Mouse (Mus musculus) MEL (cell line): ENCODE data around the gene Cct3. TPM values are rescaled to one million over a fixed set of nuclear protein-coding genes. Genes with fewer than 3 reads are reported as not detected.
"Not testable (repeated sequence)": the region's sequence is repeated elsewhere in the genome, so short reads cannot be mapped to it uniquely, and the experiment has no call there.

Experiments used
- DNase-seq: peaks from one replicate; pipeline ENCODE4 v3.0.0; 2011; ENCODE audit warnings: low read depth, low spot score
- H3K27ac ChIP-seq: 2 replicates; pipeline ENCODE4 v1.5.1; 2012; ENCODE audit warnings: low read depth, mild to moderate bottlenecking, control low read depth, low read length, moderate library complexity; ENCODE audit not compliant: control insufficient read depth
- H3K27me3 ChIP-seq, 2 experiments: fragments of 150-350 bp in 1 of 2; sonication (generic) in 1 of 2; 2 replicates each; pipeline ENCODE4 v1.6.1; 2012; ENCODE audit warnings: low read length in 2 of 2, mild to moderate bottlenecking in 2 of 2, improper control_type of control experiment in 1 of 2, moderate library complexity in 1 of 2; ENCODE audit not compliant: insufficient read depth in 2 of 2, control insufficient read depth in 1 of 2
- H3K36me3 ChIP-seq, 2 experiments: 2 replicates each; pipeline ENCODE4 v1.6.1; 2012 to 2014; ENCODE audit warnings: low read length in 2 of 2, improper control_type of control experiment in 1 of 2, inconsistent platforms in 1 of 2, mild to moderate bottlenecking in 1 of 2; ENCODE audit not compliant: insufficient read depth in 2 of 2, control insufficient read depth in 1 of 2
- H3K4me1 ChIP-seq, 2 experiments: fragments of 150-350 bp in 1 of 2; sonication (generic) in 1 of 2; 2 replicates each; pipeline ENCODE4 v1.6.1; 2012; ENCODE audit warnings: low read length in 2 of 2, improper control_type of control experiment in 1 of 2, mild to moderate bottlenecking in 1 of 2; ENCODE audit not compliant: insufficient read depth in 2 of 2, control insufficient read depth in 1 of 2
- H3K4me3 ChIP-seq, 2 experiments: fragments of 150-350 bp in 1 of 2; sonication (generic) in 1 of 2; 2 replicates each; pipeline ENCODE4 v1.5.1; 2012; ENCODE audit warnings: low read depth in 2 of 2, low read length in 2 of 2, mild to moderate bottlenecking in 2 of 2, moderate library complexity in 2 of 2, control low read depth in 1 of 2, improper control_type of control experiment in 1 of 2; ENCODE audit not compliant: control insufficient read depth in 1 of 2, insufficient read depth in 1 of 2
- H3K79me2 ChIP-seq: 2 replicates; pipeline ENCODE4 v1.6.1; 2012; ENCODE audit warnings: mild to moderate bottlenecking, low read length, moderate library complexity; ENCODE audit not compliant: control insufficient read depth, poor library complexity, insufficient read depth
- H3K9ac ChIP-seq: 2 replicates; pipeline ENCODE4 v1.6.1; 2012; ENCODE audit warnings: low read depth, mild to moderate bottlenecking, control low read depth, low read length, moderate library complexity; ENCODE audit not compliant: control insufficient read depth, poor library complexity, severe bottlenecking
- H3K9me3 ChIP-seq: fragments of 150-350 bp; sonication (generic); replicated peaks from 2 replicates; pipeline ENCODE4 v1.6.1; 2012; ENCODE audit warnings: mild to moderate bottlenecking, low read length, improper control_type of control experiment, moderate library complexity; ENCODE audit not compliant: insufficient read depth
- BHLHE40 ChIP-seq: IDR thresholded peaks from 2 replicates; pipeline ENCODE4 v1.6.1; 2012; ENCODE audit warnings: low read depth, mild to moderate bottlenecking, inconsistent platforms, low read length, improper control_type of control experiment, borderline replicate concordance
- CTCF ChIP-seq, 3 experiments: IDR thresholded peaks in 2 of 3; conservative IDR thresholded peaks in 1 of 3; 2 replicates each; pipeline ENCODE4 v1.5.1; 2011 to 2012; ENCODE audit warnings: low read length in 3 of 3, low read depth in 2 of 3, mild to moderate bottlenecking in 2 of 3, improper control_type of control experiment in 1 of 3, inconsistent platforms in 1 of 3, mixed read lengths in 1 of 3, moderate library complexity in 1 of 3; ENCODE audit not compliant: control insufficient read depth in 1 of 3, insufficient read depth in 1 of 3, poor library complexity in 1 of 3, severe bottlenecking in 1 of 3
- GABPA ChIP-seq: IDR thresholded peaks from 2 replicates; pipeline ENCODE4 v1.6.1; 2012; ENCODE audit warnings: low read depth, mild to moderate bottlenecking, inconsistent platforms, low read length, improper control_type of control experiment, moderate library complexity
- GATA1 ChIP-seq: IDR thresholded peaks from 2 replicates; pipeline ENCODE4 v1.6.1; 2011; ENCODE audit warnings: low read depth, low read length, improper control_type of control experiment
- KAT2A ChIP-seq: conservative IDR thresholded peaks from 2 replicates; pipeline ENCODE4 v1.6.1; 2012; ENCODE audit warnings: low read depth, low read length, improper control_type of control experiment, inconsistent platforms
- MAFK ChIP-seq: IDR thresholded peaks from 2 replicates; pipeline ENCODE4 v1.6.1; 2011; ENCODE audit warnings: low read depth, mild to moderate bottlenecking, low read length, improper control_type of control experiment, borderline replicate concordance
- MAZ ChIP-seq: IDR thresholded peaks from 2 replicates; pipeline ENCODE4 v1.6.1; 2012; ENCODE audit warnings: low read depth, mild to moderate bottlenecking, inconsistent platforms, low read length, improper control_type of control experiment
- MXI1 ChIP-seq: IDR thresholded peaks from 2 replicates; pipeline ENCODE4 v1.6.1; 2011; ENCODE audit warnings: mild to moderate bottlenecking, low read depth, low read length, improper control_type of control experiment
- MYB ChIP-seq: IDR thresholded peaks from 2 replicates; pipeline ENCODE4 v1.6.1; 2011; ENCODE audit warnings: mild to moderate bottlenecking, low read depth, low read length, improper control_type of control experiment
- NRF1 ChIP-seq: IDR thresholded peaks from 2 replicates; pipeline ENCODE4 v1.6.1; 2014; ENCODE audit warnings: low read depth, mild to moderate bottlenecking, inconsistent platforms, low read length, improper control_type of control experiment, moderate library complexity; ENCODE audit not compliant: poor library complexity, insufficient read depth, severe bottlenecking
- POLR2AphosphoS2 ChIP-seq: IDR thresholded peaks from 2 replicates; pipeline ENCODE4 v1.6.1; 2011; ENCODE audit warnings: low read length, improper control_type of control experiment
- RAD21 ChIP-seq: IDR thresholded peaks from 2 replicates; pipeline ENCODE4 v1.6.1; 2011; ENCODE audit warnings: mild to moderate bottlenecking, low read depth, low read length, improper control_type of control experiment
- RCOR1 ChIP-seq: IDR thresholded peaks from 2 replicates; pipeline ENCODE4 v1.6.1; 2012; ENCODE audit warnings: low read depth, mild to moderate bottlenecking, inconsistent platforms, low read length, improper control_type of control experiment
- SIN3A ChIP-seq: IDR thresholded peaks from 2 replicates; pipeline ENCODE4 v1.6.1; 2012; ENCODE audit warnings: low read length, improper control_type of control experiment, inconsistent platforms
- TAL1 ChIP-seq: IDR thresholded peaks from 2 replicates; pipeline ENCODE4 v1.6.1; 2012; ENCODE audit warnings: mild to moderate bottlenecking, inconsistent platforms, low read length, moderate library complexity, mixed read lengths
- TBP ChIP-seq: IDR thresholded peaks from 2 replicates; pipeline ENCODE4 v1.8.0; 2011; ENCODE audit warnings: low read depth, low read length, improper control_type of control experiment
- ZNF384 ChIP-seq: IDR thresholded peaks from 2 replicates; pipeline ENCODE4 v1.6.1; 2012; ENCODE audit warnings: low read depth, mild to moderate bottlenecking, inconsistent platforms, low read length, improper control_type of control experiment
- polyA plus RNA-seq, 2 experiments: library from polyadenylated mRNA; stranded (reverse) in 1 of 2; unstranded in 1 of 2; fragments of >175 nt in 1 of 2; fragments of >200 nt in 1 of 2; gene quantifications; 2 replicates each; pipeline versions ENCODE4 v1.2.1 to v1.2.4; 2012; ENCODE audit warnings: low replicate concordance in 2 of 2, low read depth in 1 of 2; ENCODE audit not compliant: insufficient read length in 2 of 2, insufficient read depth in 1 of 2, missing spikeins in 1 of 2
- total RNA-seq: library from RNA; depleted of rRNA; stranded (reverse); fragments of 300-350 nt; gene quantifications from 2 replicates; pipeline ENCODE4 v1.2.3, GENCODE M21; 2012

Gene Cct3
- total and polyA plus RNA-seq, 3 experiments, result 777 to 1,549 (median 1,271) TPM

GRCm38 (mm10) chr3:88363700-88364099 is 66.8 kb downstream of the Cct3 start:
- Histone ChIP-seq H3K9me3 (no peaks in the 10 kb centered on the region), H3K36me3 (no peaks in the 10 kb centered on the region; a peak in 1 of 4 replicates), H3K4me3 (no peak overlapping the region), H3K9ac (no peak overlapping the region), H3K27ac (no peak overlapping the region), H3K79me2 (no peaks in the 10 kb centered on the region), H3K4me1 (no peaks in the 10 kb centered on the region), H3K27me3 (no peaks in the 10 kb centered on the region)
- TF ChIP-seq KAT2A, result no peak
- DNase-seq, result no peak

DNA sequence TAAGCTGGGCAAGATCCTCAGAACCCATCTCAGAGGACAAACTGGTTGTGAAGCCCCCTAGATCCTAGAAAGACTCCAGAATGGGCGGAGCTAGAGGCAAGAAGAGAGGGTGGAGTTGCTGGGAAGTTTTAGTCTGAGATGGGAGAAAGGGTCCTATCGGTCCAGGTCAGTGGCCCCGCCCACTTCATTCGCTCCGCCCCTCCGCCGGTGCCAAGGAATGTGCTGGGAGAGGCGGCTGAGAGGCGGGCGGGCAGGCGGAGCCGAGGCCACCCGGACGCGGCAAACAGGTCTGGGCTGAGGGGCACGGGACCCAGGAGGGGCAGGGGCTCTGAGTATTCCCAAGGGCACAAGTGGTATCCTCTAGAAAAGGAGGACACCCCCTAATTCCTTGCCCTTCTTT is 67.4 kb downstream of the Cct3 start, which contains the start of gene Paqr6:
TSS of gene Paqr6 (plus strand) at position 248 of the 400 bp plus-strand sequence.
- H3K79me2 ChIP-seq, result no peaks in the 10 kb centered on the region
- no peaks in the 10 kb centered on the region for H3K9me3 ChIP-seq
- no peak within 1 kb of the TSS for H3K4me3 ChIP-seq
- DNase-seq, result no peak
- H3K4me1 ChIP-seq, result no peaks in the 10 kb centered on the region
- no peaks in the 10 kb centered on the region; a peak in 1 of 4 replicates for H3K36me3 ChIP-seq
- no peak within 1 kb of the TSS for H3K27ac ChIP-seq
- TF ChIP-seq POLR2AphosphoS2 (no peak), MAFK (no peak), ZNF384 (no peak)
- no peaks in the 10 kb centered on the region for H3K27me3 ChIP-seq
- no peak within 1 kb of the TSS for H3K9ac ChIP-seq

DNA sequence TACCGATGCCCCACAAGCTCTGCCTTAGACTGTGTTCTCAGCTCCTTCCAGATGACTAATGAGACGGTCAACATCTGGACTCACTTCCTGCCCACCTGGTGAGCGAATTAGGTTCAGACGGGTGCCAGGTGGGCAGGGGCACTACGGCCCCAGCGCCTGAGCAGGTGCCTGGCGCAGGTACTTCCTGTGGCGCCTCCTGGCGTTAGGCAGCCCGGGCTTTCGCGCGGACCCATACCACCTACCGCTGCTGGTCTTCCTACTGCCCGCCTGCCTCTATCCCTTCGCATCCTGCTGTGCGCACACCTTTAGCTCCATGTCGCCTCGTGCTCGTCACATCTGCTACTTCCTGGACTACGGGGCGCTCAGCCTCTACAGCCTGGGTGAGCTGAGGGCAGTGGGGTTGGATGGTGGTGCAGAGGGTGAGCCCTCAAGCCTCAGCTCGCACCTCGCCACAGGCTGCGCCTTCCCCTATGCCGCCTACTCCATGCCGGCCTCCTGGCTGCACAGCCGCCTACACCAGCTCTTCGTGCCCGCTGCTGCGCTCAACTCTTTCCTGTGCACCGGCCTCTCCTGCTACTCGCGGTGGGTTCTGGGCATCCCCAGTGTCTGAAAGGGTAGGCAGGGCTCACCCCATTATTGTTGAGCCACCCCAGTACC is 68.9 kb downstream of the Cct3 start:
- H3K79me2 ChIP-seq, result no peaks in the 10 kb centered on the region
- DNase-seq, result no peak
- H3K4me1 ChIP-seq, result no peaks in the 10 kb centered on the region
- H3K9ac ChIP-seq, result no peak overlapping the region
- no peaks in the 10 kb centered on the region for H3K27me3 ChIP-seq
- H3K27ac ChIP-seq, result no peak overlapping the region
- no peaks in the 10 kb centered on the region for H3K9me3 ChIP-seq
- H3K4me3 ChIP-seq, result no peak overlapping the region
- H3K36me3 ChIP-seq, result no peaks in the 10 kb centered on the region
- TF ChIP-seq SIN3A (no peak), CTCF (IDR thresholded peaks at IDR 0.05 in 2 of 3, conservative IDR thresholded peaks at IDR 0.05 in 1 of 3; ENCODE audit: control insufficient read depth in 1 of 3, insufficient read depth in 1 of 3, low read depth in 2 of 3, low read length in 3 of 3, poor library complexity in 1 of 3, severe bottlenecking in 1 of 3) (no peak), BHLHE40 (no peak), TBP (no peak), MAZ (no peak), GATA1 (no peak), RAD21 (no peak), NRF1 (no peak), GABPA (no peak), TAL1 (no peak), MYB (no peak), MXI1 (no peak), RCOR1 (no peak)

DNA sequence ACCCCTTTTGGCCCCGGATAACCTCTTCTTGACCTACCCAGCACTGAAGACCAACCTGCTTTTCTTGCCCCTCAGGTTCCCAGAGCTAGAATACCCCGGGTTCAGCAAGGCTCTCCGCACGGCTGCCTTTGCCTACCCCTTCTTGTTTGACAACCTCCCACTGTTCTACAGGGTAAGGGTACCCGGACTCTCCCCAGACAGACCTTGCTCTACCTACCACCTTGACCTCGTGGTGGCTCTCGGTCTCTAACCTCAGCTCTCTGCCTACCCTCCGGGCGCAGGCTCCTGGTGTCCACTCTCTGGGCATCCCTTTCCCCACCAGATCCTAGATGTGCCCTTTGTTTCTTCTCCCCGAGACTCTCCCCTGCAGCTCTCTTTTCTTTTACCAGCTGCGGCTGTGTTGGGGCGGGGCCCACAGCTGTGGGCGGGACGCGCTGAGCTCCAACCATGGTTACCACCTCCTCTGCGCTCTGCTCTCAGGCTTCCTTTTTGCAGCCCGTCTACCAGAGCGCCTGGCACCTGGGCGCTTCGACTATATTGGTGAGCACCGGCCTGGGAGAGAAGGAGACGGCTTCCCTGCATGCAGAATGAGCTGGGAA is 70.0 kb downstream of the Cct3 start:
- not testable (repeated sequence) for H3K4me1 ChIP-seq, H3K27ac ChIP-seq, H3K4me3 ChIP-seq, H3K9me3 ChIP-seq, DNase-seq, H3K27me3 ChIP-seq, H3K9ac ChIP-seq, H3K79me2 ChIP-seq, H3K36me3 ChIP-seq
